ENCODE assay signal across 1 mouse cellular context in genomic region chr7:30444154-30444970, GRCm38 (mm10).
TF ChIP-seq lines count a peak whose summit lies in the region.

No protein-coding gene starts in this region.

TF ChIP-seq in MEL, 35 proteins besides CTCF, POLR2A, EP300 and RAD21:
- TF ChIP-seq ZMIZ1 (IDR thresholded peaks at IDR 0.05; ENCODE audit: low read depth, low read length) (no peak), MAX (IDR thresholded peaks at IDR 0.05; ENCODE audit: low read length) (no peak), KAT2A (conservative IDR thresholded peaks at IDR 0.05; ENCODE audit: low read depth, low read length) (no peak), ELF1 (IDR thresholded peaks at IDR 0.05; ENCODE audit: low read depth, low read length) (no peak), USF1 (IDR thresholded peaks at IDR 0.05; ENCODE audit: low read depth, low read length) (no peak), CHD1 (IDR thresholded peaks at IDR 0.05; ENCODE audit: low read depth, low read length) (no peak), BHLHE40 (IDR thresholded peaks at IDR 0.05; ENCODE audit: borderline replicate concordance, low read depth, low read length) (no peak), SIN3A (IDR thresholded peaks at IDR 0.05; ENCODE audit: low read length) (no peak), E2F4 (IDR thresholded peaks at IDR 0.05; ENCODE audit: borderline replicate concordance, low read depth, low read length) (no peak), GABPA (IDR thresholded peaks at IDR 0.05; ENCODE audit: low read depth, low read length) (no peak), ZKSCAN1 (IDR thresholded peaks at IDR 0.05; ENCODE audit: low read depth, low read length) (no peak), HCFC1 (IDR thresholded peaks at IDR 0.05; ENCODE audit: low read depth, low read length) (no peak), TCF12 (IDR thresholded peaks at IDR 0.05; ENCODE audit: low read depth, low read length) (no peak), UBTF (IDR thresholded peaks at IDR 0.05; ENCODE audit: borderline replicate concordance, insufficient read depth, low read depth, low read length) (no peak), MEF2A (IDR thresholded peaks at IDR 0.05; ENCODE audit: extremely low read depth, insufficient replicate concordance, low read depth, low read length, poor library complexity, severe bottlenecking) (no peak), MYC (IDR thresholded peaks at IDR 0.05; ENCODE audit: low read depth, low read length) (no peak), ZC3H11A (IDR thresholded peaks at IDR 0.05; ENCODE audit: low read depth, low read length) (no peak), ZNF384 (IDR thresholded peaks at IDR 0.05; ENCODE audit: low read depth, low read length) (no peak)
